Mouse (Mus musculus): ENCODE measurements around the gene Acsf3.

The Acsf3 gene

GRCm38 (mm10) chr8:122761109-122761508 lies 14.2 kb upstream of the Acsf3 start:
- DNase-seq (ENCODE audit: low read depth, low spot score) = no peak

- no peak for DNase-seq (ENCODE audit: low read depth, low spot score)
These were observed 12.5 kb upstream of the Acsf3 start for GRCm38 (mm10) chr8:122762731-122763266.

GRCm38 (mm10) chr8:122763267-122763738 lies 12.0 kb upstream of the Acsf3 start:
- peak; percentile 15 for DNase-seq (ENCODE audit: low read depth, low spot score)

GRCm38 (mm10) chr8:122764790-122765474 lies 10.4 kb upstream of the Acsf3 start:
- DNase-seq (ENCODE audit: low read depth, low spot score) = no peak

- no peak for DNase-seq (ENCODE audit: low read depth, low spot score)
These were observed 9.1 kb upstream of the Acsf3 start for GRCm38 (mm10) chr8:122766189-122766588.

- no peak for DNase-seq (ENCODE audit: low read depth, low spot score)
These were observed 8.6 kb upstream of the Acsf3 start for GRCm38 (mm10) chr8:122766647-122767200.

- no peak for DNase-seq (ENCODE audit: low read depth, low spot score)
These were observed 8.1 kb upstream of the Acsf3 start for GRCm38 (mm10) chr8:122767229-122767628.

- DNase-seq (ENCODE audit: low read depth, low spot score) = peak; percentile 72
These were observed 5.8 kb upstream of the Acsf3 start for GRCm38 (mm10) chr8:122769251-122770058.

GRCm38 (mm10) chr8:122772431-122773060 lies 2.7 kb upstream of the Acsf3 start:
- peak; percentile 14 for DNase-seq (ENCODE audit: low read depth, low spot score)

- DNase-seq (ENCODE audit: low read depth, low spot score) = no peak
These were observed 2.4 kb downstream of the Acsf3 start for GRCm38 (mm10) chr8:122777701-122778100.

- no peak for DNase-seq (ENCODE audit: low read depth, low spot score)
These were observed 3.5 kb downstream of the Acsf3 start for GRCm38 (mm10) chr8:122778703-122779239.

- no peak for DNase-seq (ENCODE audit: low read depth, low spot score)
These were observed 4.0 kb downstream of the Acsf3 start for GRCm38 (mm10) chr8:122779255-122779654.

GRCm38 (mm10) chr8:122784756-122785155 lies 9.5 kb downstream of the Acsf3 start:
- no peak for DNase-seq (ENCODE audit: low read depth, low spot score)

GRCm38 (mm10) chr8:122789796-122790195 lies 14.5 kb downstream of the Acsf3 start:
- no peak for DNase-seq (ENCODE audit: low read depth, low spot score)

GRCm38 (mm10) chr8:122793375-122794174 lies 18.3 kb downstream of the Acsf3 start:
- no peak for DNase-seq (ENCODE audit: low read depth, low spot score)

GRCm38 (mm10) chr8:122794175-122794454 lies 18.8 kb downstream of the Acsf3 start:
- no peak for DNase-seq (ENCODE audit: low read depth, low spot score)

- no peak for DNase-seq (ENCODE audit: low read depth, low spot score)
These were observed 28.8 kb downstream of the Acsf3 start for GRCm38 (mm10) chr8:122803906-122804761.

GRCm38 (mm10) chr8:122805349-122805748 lies 30.1 kb downstream of the Acsf3 start:
- no peak for DNase-seq (ENCODE audit: low read depth, low spot score)

GRCm38 (mm10) chr8:122806956-122807538 lies 31.8 kb downstream of the Acsf3 start:
- DNase-seq (ENCODE audit: low read depth, low spot score) = no peak

- DNase-seq (ENCODE audit: low read depth, low spot score) = no peak
These were observed 32.6 kb downstream of the Acsf3 start for GRCm38 (mm10) chr8:122807907-122808306.
